Mouse (Mus musculus) megakaryocyte, adult 5-6 weeks (primary cell): ENCODE results near the gene Reln. TPM values are rescaled to one million over a fixed set of nuclear protein-coding genes. Genes with fewer than 3 reads are reported as not detected.

Experiments
- ATAC-seq: 2 replicates; pipeline ENCODE4 v1.8.0; 2016; ENCODE audit warnings: mild to moderate bottlenecking, inconsistent platforms; ENCODE audit not compliant: poor library complexity, severe bottlenecking
- total RNA-seq, 2 experiments: library from RNA; stranded (forward) in 1 of 2; stranded (reverse) in 1 of 2; fragments of 153-499, 151-499 nt in 1 of 2; fragments of 221-1000, 200-1000 nt in 1 of 2; gene quantifications; 2 replicates each; pipeline versions ENCODE4 v1.2.3 to v1.2.4; 2015 to 2017

The Reln gene
- total RNA-seq, 2 experiments from 2014 or later = 0.15 TPM; not detected in 1

DNA sequence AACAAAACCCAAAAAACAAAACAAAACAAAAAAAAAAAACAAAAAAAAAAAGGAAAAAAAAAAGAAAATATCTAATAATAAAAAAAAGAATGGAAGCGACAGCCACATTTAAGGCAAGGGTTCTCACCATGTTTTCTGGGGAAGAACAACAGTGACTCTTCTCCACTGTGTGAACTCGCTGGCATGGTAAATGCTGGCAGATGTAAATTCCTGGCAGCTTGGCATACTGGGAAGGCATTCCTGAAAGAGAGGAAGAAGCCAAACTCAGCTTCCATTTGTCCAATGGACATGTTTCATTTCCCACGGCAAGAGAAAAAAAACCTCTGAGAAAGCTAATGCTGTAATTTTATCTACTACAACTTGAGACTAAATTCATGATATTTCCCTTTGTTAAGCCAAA lies 326.6 kb downstream of the Reln start:
- ATAC-seq = no peak

DNA sequence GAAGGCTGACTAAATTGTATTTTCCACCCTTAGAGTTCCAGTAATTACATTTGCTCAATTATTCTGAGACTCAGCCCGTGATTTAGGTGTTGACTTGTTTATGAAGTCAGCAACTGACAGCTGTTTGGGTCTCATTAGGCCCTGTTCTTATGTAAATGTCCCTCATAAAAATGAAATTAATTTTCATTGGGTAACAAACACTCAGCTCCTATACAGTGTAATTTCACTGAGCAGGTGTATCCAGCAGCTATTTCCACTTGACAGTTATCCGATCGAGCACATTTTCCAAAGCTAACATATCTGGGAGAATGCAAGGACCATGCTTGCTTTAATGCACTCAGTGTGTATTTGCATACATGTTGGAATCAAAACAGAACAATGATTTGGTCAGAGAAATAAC lies 330.0 kb downstream of the Reln start:
- ATAC-seq = no peak

DNA sequence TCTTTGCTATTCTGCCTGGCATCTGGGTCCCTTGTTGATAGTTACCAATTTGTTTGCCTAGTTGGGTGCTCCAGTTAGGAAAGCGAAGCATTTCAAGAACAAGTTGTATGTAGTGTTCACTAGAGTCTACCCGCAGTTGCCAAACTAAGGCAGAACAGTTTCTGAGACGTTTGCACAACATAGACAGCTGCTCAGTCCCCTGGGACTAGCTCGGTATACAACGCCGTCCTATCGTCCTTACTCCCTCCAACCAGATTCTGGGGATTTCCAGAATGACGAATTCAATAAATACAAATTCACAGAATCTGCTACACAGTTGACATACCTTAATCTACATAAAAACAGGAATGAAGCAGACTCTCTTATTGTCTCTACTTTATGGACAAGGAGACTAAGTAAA lies 335.4 kb downstream of the Reln start:
- no peak for ATAC-seq

DNA sequence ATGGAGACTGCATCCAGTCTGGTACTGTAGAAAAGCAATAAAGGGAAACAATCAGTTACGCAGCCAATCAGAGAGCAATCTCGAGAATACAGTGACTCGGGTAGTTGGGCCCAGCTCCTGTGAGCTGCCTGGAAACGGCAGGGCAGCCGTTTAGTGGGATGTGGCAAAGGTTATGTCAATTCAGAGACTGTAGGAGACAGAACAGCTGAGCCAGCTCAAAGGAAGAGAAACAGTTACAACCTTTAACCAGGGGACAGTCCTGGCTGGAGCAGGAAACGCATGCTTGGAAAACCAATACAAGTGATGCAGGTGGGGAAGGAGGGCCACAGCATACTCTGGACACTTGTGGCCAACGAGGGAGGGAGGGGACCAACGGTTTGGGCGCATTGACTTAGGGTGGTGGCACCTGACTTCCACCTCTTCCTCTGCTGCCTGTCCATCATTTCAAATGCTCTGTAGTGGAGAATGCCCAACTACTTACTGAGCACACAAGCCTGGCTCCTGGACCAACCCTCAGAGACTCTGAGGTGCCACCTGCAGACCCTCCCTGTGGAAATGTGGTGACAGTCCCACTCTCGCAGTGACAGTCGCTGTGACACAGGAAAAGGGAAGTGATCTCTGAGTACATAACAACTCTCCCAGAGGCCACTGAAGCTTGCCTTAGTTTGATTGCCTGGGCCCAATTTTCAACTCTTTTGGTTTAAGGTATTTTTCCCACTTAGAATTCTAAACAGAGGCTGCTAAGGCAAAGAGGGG lies 337.0 kb downstream of the Reln start:
- no peak for ATAC-seq

DNA sequence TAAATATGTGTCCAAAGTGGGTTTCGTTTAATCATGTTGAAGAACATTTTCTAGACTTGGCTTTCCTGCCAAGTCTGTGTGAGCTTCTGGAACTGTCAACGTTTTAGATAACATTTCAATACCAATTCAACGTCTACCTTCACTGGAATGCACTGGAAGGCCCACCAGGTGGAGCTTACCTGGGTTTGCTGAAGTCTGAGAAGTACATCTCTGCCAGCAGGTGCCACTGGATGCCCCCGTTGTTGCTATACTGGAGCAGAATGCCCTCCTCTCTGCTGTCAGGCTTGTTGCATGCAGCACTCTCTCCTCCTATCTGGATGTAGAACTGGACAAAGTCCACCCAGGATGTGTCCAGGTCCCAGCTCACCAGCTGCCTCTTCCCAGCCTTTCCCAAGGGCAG lies 340.6 kb downstream of the Reln start:
- ATAC-seq = no peak

DNA sequence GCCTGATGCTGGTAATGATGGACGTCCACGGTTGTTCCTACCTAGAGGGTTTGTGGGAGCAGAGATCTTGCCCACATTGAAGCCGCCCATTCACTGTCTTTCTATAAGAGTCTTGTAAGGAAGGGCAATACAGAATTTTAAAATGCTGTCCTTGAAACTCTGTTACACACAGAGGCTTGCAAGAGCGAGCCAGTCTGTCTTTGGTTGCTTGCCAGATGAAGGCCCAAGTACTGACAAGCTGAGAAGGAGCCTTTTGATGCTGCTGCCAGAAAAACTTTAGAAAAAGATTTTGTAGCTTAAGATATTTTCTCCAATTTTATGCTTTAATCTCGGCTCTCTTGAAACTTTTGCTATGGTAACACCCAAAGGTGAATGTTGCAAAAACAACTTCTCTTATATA lies 356.8 kb downstream of the Reln start:
- no peak for ATAC-seq

DNA sequence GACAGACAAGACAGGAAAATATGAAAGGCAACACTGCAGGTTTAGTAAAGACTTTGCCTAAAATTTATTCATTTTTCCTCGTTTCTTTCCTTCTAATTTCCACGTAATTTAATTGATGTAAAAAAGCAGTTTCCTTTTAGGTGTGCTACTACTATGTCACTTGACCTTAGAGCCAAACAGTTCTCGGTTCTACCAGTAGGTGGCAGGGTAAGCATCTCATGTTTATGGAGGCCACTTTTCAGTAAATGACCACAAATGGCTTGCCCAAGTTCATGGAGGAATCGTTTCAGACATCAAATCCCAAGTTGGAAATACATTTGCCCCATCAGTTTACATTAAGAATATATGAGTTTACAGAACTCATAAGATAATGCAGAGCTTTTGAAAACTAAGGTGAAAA lies 358.2 kb downstream of the Reln start:
- no peak for ATAC-seq

DNA sequence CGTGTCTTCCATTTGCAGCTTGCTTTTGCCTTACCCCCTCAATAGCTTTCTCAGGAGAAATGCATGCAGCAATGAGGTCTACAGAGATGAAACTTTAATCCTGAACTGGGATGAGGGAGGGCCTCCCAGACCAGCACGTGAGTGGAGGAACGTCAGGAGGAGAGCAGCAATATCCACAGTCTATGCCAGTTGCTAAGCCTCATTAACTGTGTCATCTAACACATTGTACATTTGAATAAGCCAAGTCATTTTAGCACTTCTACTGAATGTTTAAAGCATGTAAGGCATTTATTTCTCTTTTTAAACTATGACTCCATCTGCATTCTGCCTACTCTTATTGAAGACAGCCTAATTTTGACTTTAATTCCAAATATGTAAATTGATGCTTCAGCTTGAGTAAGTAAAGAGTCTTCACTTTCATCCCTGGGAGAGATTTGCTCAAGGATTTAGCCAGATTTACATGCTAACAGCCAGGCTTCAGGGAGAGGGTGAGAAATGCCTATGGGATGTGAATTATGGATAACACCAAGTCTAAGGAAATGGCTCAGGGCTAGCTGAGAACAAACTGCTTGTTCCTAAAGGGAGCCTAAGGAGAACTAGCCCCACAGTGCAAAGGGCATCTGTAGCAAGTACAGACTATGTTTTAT lies 361.4 kb downstream of the Reln start:
- ATAC-seq = no peak

DNA sequence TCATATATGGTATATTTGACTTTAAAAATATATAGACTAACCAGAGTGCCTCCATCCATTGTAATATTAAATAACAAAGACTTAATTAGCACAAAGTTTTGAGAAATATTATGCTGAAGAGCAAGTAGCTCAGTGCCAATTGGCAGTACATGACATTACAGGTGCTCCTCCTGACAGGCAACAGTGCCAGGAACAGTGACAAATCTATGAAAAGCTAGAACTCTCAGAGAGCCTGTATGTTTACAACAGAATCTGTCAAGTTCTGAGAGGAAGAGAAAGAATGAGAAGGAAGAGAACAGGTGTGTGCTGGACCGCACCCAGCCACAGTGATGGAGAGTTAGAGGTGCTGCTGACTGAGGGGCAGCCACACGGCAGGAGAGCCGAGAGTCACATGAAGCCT lies 363.3 kb downstream of the Reln start:
- ATAC-seq = no peak

DNA sequence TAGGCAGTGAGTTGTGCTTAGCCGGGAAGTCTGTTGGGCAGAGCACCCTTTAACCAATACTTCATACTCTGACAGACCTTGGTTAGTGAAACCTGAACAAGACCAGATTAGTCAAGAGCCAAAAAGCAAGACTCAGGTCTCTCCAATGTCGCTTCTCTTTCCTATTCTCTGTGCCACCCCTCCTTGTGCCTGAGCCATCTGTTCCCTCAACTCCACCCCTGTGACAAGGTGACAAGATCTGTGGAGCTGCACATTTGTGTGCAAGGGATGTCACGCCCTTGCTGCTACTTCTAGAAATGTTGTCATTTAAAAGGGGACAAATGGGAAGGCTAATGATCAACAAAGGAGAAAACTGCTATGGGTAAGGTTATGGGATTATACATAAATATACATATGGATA lies 364.0 kb downstream of the Reln start:
- no peak for ATAC-seq

DNA sequence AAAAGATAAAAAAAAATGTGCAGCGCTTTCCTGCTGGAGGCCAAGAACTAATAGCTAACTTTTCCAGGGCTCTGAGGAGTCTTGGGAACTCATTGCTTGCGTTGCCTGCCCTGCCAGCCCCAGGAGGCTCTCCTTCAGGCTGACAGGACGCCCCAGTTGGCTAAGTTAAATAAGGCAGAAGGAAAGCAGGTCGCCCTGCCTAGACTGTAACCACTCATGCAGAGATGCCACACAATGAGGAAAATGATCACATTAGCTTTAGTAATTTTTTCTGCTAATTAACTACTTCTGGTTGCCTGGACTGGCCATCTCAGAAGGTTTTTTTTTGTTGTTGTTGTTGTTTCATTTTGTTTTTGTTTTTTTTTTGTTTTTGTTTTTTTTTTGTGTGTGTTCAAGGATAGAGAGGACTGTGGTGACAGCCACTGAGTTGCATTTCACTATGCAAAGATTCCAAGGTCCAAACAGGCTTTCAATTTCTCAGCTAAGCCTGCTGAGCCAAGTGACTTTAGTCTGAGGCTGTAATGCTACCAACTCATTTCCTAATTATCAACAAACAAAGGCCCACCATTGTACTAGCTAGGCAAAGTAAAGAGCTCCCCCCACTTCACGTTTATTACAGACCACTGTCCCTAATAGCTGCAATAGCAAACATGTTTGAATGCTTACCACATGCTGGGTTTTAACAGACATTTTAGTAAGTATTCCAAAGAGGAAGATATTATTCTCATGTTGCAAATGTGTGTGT lies 371.1 kb downstream of the Reln start:
- no peak for ATAC-seq

DNA sequence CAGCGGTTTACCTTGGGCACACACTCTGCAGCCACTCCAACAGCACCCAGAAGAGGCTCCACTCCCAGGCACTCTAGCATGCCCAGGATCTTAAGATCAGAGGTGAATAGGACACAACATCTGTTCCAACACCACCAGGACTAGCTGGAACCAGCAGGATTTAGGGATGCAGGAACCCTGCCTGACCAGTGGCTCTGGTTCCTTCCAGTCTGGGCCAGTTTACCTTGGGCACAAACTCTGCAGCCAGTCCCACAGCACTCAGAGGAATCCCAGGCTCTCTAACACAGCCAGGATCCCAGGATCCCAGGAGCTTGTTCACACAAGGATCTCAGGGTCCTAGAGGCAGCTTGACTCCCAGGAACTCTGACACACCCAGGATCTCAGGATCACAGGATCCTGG lies 382.7 kb downstream of the Reln start:
- no peak for ATAC-seq

DNA sequence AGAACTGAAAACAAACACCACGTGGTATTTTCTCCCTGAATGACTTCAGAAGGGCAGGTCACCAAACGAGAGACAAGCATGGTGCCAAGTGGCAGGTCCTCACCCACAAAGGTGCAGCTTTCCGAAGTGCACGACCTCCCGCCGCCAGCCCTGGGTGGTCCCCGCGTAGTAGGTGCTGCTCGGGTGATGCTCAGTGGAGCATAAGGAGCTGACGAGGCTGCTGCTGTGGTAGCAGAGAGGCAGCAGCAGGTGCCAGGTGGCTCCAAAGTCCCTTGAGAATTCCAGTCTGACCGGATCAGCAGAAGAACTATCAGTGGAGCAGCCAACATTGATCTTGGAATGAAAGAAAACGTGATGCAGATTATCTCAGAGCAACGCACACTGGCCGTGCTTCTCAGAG lies 384.4 kb downstream of the Reln start:
- no peak for ATAC-seq

DNA sequence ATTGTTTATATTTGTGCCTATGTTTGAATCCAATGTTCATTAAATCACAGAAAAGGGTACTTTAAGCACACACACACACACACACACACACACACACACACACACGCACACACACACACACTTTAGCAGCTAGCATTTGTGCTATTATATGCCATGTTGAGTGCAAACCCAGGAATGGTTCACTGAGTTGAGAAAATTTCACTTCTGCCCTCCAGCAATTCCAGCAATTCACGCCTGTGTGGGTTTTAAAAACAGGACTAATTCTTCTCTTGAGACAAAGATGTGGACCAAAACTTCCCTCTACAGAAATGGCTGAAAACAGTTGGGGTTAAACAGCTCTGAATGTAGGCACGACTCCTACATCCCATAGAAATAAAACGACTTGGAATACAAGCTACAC lies 386.9 kb downstream of the Reln start:
- no peak for ATAC-seq

DNA sequence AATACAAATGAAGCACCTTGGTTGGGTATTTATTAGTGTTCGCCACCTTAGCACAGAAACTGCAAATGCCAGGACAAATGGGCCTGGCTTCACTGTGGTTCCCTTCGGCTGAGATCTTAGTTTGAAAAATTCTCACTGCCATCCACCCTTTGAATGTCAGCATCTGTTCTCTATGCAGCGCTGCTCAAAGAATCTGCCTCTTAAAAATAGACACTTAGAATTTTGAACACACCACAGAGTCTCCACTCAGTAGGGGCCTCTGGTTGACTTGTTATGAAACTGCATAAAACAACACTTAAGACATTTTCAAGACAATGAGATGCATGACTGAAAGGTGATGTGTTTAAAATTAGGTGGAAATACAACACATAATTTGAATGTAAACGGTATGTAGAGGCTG lies 387.4 kb downstream of the Reln start:
- ATAC-seq = no peak

DNA sequence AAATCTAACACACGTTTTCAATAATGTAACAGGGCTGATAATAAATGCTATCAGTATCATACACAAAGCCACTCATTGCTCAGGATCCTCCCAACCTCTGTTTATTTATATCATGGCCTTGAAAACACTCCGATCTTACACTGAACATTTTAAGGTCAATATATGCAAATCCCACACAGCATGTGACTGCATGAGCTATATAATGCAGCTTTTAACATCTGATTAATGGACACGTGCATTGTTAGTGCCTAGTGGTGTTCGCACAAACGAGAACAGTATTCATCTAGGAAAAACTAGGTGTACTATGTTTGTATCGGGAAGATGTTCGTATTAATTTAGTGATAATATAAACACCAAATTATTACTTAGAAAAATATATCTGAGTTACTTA lies 395.0 kb downstream of the Reln start:
- ATAC-seq = no peak

DNA sequence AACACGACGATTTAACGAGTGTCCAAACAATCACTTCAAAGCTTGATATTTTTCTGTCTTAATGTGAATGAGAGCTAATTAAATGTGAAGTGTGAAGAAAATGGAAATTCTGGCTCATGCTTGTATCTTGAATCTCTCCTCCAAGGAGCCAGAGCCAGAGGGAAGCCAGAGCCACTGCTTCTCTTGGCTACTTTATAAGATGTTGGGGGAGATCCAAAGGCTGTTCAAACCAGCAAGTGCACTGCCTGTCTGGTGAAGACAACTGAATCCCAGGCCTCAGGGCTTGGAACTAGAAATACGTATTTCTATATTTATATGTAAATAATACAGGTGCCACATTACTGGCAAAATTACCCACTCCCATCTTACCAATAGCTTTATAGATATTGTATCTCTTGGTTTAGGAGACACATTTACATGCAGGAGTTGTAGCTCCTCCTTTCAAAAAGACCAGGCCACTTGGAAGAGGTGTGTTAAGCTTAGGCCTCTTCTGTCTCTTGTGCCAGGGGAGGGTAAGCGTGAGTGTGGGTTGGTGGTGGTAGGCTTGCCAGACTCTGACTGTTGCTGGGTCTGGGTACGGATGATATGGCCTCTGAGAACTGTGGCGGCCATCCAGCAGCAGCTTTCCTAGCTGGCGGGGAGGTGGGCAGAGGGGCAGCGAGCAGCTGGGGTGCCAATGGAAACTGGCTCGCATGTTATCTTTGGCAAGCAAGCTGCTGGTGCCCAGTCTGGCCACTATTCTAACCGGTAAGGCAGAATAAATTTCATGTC lies 395.6 kb downstream of the Reln start:
- ATAC-seq = no peak

DNA sequence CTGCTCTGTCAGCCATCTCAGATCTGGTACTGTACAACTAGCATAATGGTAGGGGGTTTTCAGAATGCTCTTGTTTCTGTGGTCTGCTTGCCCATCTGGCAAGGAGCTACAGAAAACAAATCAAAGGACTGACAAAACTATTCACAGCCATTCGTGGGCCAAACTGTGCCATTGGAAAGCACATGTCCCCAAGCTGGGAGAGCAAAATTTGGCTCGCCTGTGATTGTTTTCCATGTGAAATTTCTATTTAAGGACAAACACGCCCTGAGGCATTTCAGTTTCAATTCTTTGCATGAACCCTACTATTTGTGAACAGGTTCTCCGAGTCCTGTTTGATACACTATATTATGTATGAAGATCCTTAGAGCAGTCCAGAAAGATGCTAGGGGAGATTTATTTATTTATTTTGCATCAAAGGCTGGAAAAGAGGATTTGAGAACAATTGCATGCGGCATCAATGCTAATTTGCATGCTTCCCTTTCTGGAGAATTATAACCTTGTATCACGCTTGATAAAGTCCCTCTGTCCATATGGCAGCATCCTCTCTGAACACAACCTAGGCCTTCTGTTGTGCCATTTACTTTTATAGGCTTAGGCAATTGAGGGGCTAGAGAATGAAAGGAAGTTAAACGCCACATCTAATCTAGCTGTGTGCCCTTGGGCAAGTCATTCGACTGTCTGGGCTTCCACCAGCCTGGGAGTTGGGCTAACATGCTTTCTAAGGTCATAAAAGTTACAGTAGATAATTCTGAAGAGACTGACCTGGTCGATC lies 396.7 kb downstream of the Reln start:
- ATAC-seq = no peak

DNA sequence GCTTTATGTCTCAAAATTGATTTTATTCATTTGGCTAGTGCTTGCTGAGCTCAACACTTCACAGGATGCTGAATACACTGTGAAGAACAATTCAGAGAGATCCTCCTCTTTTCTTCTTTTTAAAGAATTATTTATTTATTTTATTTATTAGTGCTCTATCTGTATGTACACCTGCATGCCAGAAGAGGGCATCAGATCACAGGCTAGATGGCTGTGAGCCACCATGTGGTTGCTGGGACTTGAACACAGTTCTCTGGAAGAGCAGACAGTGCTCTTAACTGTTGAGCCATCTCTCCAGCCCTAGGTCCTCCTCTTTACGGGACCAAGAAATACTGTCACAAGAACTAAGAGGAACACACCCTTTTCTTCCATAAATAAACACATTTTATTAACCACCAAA lies 399.9 kb downstream of the Reln start:
- no peak for ATAC-seq

DNA sequence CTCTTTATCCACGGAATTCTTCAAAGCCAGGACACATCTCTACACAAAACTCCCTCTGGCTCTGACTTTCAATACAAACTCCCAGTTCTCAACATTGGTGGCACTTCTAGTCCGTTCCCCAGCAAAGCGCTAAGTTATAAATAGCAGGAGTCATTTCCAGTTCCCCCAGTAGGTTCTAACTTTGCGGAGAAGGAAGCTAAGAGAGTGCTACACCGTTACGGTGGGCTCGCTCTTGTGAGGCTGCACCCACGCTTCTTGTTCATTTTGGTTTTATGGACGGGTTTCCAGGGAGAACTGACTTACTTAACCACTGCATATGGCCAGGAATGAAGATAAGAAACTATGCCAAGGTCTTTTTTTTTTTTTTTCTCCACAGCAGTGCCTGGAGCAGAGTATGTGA lies 405.1 kb downstream of the Reln start:
- ATAC-seq = no peak

DNA sequence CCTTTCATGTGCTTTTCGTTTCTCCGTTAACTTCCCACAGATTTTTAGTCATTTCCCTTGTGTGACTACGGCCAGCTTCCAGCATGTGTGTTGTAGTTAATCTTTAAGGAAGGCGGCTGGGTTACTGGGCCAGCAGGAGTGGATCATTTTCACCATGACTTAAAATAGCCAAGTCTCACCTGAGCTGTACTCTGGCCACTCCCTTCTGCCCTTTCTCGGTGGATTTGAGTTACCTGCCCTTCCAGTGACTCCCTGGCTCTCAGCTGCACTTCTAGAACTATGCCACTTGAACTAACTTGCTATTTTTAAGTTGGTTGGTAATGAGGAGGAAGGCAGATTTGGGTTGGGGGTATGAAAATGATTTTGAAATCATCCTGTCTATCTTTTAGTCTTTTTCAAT lies 406.4 kb downstream of the Reln start:
- no peak for ATAC-seq
